11 mouse cellular contexts compared by ENCODE assay signal in the genomic region with DNA sequence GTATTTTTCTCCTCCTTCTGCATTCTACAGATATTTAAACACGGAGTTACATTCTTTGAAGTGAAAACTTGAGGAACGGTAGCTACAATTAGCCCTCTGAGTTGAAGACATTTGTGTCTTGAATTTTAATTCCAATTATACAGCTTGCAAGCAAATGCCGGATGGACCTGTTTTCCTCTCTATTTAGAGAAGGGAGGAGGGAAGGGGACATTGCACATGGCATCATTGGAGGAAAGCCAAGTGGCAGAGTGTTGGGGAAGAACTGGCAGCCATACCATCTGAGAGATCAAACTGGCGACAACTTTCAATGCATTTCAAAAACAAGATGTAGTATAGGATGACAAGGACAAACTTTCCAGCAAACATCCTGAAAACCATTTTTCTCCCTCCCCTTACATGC.
DNase-seq lines count a peak whose midpoint lies in the region; ATAC-seq and TF ChIP-seq lines count a peak whose summit lies in the region.
"Had no signal": no experiment of that assay in that cellular context is flagged by ENCODE, and none has a peak within 500 bp of the region (broad histone marks: within the 10 kb centered on the region; RNA-seq: fewer than 3 reads in every experiment).

No protein-coding gene starts in this region.

- H3K4me1 ChIP-seq in midbrain, embryonic 16.5 days (ENCODE audit: control insufficient read depth, insufficient read depth, low read length): no peaks in the 10 kb centered on the region
- no peaks in the 10 kb centered on the region for H3K4me1 ChIP-seq in midbrain, embryonic 13.5 days (replicated peaks)
- no peaks in the 10 kb centered on the region for H3K4me1 ChIP-seq in lung, adult 2 months (ENCODE audit: control insufficient read depth, insufficient read depth, low read length)
- H3K4me1 ChIP-seq in kidney, embryonic 14.5 days (ENCODE audit: control insufficient read depth, insufficient read depth, low read length): no peaks in the 10 kb centered on the region

- no peaks in the 10 kb centered on the region for H3K36me3 ChIP-seq in midbrain, embryonic 16.5 days (ENCODE audit: control insufficient read depth, insufficient read depth, low read length)
- H3K36me3 ChIP-seq in midbrain, embryonic 13.5 days: no peaks in the 10 kb centered on the region
- no peaks in the 10 kb centered on the region for H3K36me3 ChIP-seq in kidney, embryonic 14.5 days (ENCODE audit: control insufficient read depth, insufficient read depth, low read length)

- DNase-seq in cerebellum, postnatal 25 days: peak; percentile 67 to 80
- peak; percentile 57 for DNase-seq in layer of hippocampus, adult 9-11 months
- peak; percentile 5 for DNase-seq in right cerebral cortex, postnatal 25 days
- no peak for DNase-seq in lung, adult 2 months
- DNase-seq in kidney, adult 18-20 months: no peak
- DNase-seq: heart, adult 18-20 months; thymus, postnatal 4 days had no signal

- 51% methylated on average over 4 of the region's 4 CpGs for WGBS in midbrain, embryonic 16.5 days
- WGBS in midbrain, embryonic 13.5 days: 77% methylated on average over 4 of the region's 4 CpGs
- WGBS in lung, adult 2 months: 62% methylated on average over 4 of the region's 4 CpGs
- 87% methylated on average over 4 of the region's 4 CpGs for WGBS in kidney, embryonic 14.5 days

- no peak overlapping the region for H3K4me3 ChIP-seq in midbrain, embryonic 16.5 days (ENCODE audit: low read depth, low read length)
- no peak overlapping the region for H3K4me3 ChIP-seq in midbrain, embryonic 13.5 days (replicated peaks)
- H3K4me3 ChIP-seq in lung, adult 2 months (replicated peaks; ENCODE audit: extremely low read depth, low read depth, low read length): no peak overlapping the region
- H3K4me3 ChIP-seq in kidney, embryonic 14.5 days (ENCODE audit: low read length): no peak overlapping the region

- no peak for TF ChIP-seq POLR2A in lung, adult 2 months (IDR thresholded peaks at IDR 0.05; ENCODE audit: borderline replicate concordance, extremely low read depth, low read depth, low read length)

- ATAC-seq in midbrain, embryonic 16.5 days: 0 out of 2 replicates have a peak, but pooled peaks have one; percentile 48
- no peak for ATAC-seq in midbrain, embryonic 13.5 days
- no peak for ATAC-seq in kidney, embryonic 14.5 days (ENCODE audit: low FRiP score, low TSS enrichment)

- H3K9me3 ChIP-seq in midbrain, embryonic 16.5 days (replicated peaks; ENCODE audit: control insufficient read depth, low read length, poor library complexity, severe bottlenecking): no peaks in the 10 kb centered on the region
- no peaks in the 10 kb centered on the region for H3K9me3 ChIP-seq in midbrain, embryonic 13.5 days
- no peaks in the 10 kb centered on the region for H3K9me3 ChIP-seq in kidney, embryonic 14.5 days (ENCODE audit: control insufficient read depth, low read length)

- no peak overlapping the region for H3K9ac ChIP-seq in midbrain, embryonic 16.5 days (ENCODE audit: low read depth, low read length)
- H3K9ac ChIP-seq in midbrain, embryonic 13.5 days (replicated peaks): no peak overlapping the region
- H3K9ac ChIP-seq in kidney, embryonic 14.5 days (ENCODE audit: low read depth, low read length): no peak overlapping the region
- H3K9ac ChIP-seq: liver, embryonic 14.5 days had no signal

- no peaks in the 10 kb centered on the region for H3K27me3 ChIP-seq in midbrain, embryonic 16.5 days (ENCODE audit: control insufficient read depth, insufficient read depth, low read depth, low read length)
- H3K27me3 ChIP-seq in midbrain, embryonic 13.5 days: no peaks in the 10 kb centered on the region
- H3K27me3 ChIP-seq in kidney, embryonic 14.5 days (ENCODE audit: control insufficient read depth, insufficient read depth, low read length): no peaks in the 10 kb centered on the region

- TF ChIP-seq CTCF in lung, adult 2 months (IDR thresholded peaks at IDR 0.05; ENCODE audit: insufficient read depth, low read length): no peak

- no peak overlapping the region for H3K4me2 ChIP-seq in midbrain, embryonic 16.5 days (ENCODE audit: low read length)
- no peak overlapping the region for H3K4me2 ChIP-seq in midbrain, embryonic 13.5 days (replicated peaks)
- H3K4me2 ChIP-seq in kidney, embryonic 14.5 days (replicated peaks; ENCODE audit: low read depth, low read length): no peak overlapping the region

- H3K27ac ChIP-seq in midbrain, embryonic 16.5 days (ENCODE audit: low read length): no peak overlapping the region
- H3K27ac ChIP-seq in midbrain, embryonic 13.5 days: no peak overlapping the region
- H3K27ac ChIP-seq in kidney, embryonic 14.5 days (ENCODE audit: low read depth, low read length): no peak overlapping the region
- H3K27ac ChIP-seq: liver, embryonic 14.5 days had no signal

Comparison
In these comparisons a context has a peak if more than half of its experiments do, and no peak if none do; other contexts are left out.
1. DNase-seq: peak in cerebellum, postnatal 25 days (2 of 2), layer of hippocampus, adult 9-11 months (single experiment) and right cerebral cortex, postnatal 25 days (single experiment); none in lung, adult 2 months (single experiment) and kidney, adult 18-20 months (single experiment).